Mouse (Mus musculus) right cerebral cortex, postnatal 10 days (tissue): ENCODE results near the gene Tescl.

Experiments used
- DNase-seq, 2 experiments: peaks; one replicate each; pipeline ENCODE4 v3.0.0; 2021; ENCODE audit warnings: low spot score in 2 of 2

Tescl gene

DNA sequence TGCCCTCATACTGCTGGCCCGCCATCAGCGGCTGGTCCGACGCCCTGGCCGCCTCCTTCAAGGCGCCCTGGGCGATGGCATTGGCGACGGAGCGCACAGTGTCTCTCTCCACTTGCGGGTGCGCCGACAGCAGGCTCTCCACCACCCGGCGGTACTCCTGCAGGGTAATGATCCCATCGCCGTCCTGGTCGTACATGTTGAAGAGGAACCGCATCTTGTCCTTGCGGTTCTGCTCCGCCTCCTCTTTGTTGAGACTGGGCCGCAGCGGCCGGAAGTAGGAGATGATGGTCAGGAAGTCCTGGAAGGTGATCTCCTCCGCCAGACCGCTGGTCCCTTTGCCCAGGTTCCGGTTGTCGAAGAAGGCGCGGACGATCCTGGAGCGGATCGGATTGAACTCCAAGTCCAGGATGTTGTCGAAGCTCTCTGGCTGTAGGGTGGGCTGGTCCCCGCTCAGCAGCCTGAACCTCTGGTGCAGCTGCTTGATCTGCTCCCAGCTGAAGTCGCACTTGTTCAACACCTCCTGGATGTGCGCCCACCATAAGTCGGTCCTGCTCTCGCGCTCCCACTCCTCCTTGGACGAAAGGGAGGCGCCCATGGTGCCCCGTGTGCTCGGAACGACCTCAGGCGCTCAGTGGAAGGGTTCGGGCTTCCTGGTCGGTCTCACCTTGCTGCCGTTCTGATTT lies at the start of gene Tescl:
Tescl (minus strand) TSS at position 633 of the 683 bp plus-strand sequence.
- DNase-seq = no peak

DNA sequence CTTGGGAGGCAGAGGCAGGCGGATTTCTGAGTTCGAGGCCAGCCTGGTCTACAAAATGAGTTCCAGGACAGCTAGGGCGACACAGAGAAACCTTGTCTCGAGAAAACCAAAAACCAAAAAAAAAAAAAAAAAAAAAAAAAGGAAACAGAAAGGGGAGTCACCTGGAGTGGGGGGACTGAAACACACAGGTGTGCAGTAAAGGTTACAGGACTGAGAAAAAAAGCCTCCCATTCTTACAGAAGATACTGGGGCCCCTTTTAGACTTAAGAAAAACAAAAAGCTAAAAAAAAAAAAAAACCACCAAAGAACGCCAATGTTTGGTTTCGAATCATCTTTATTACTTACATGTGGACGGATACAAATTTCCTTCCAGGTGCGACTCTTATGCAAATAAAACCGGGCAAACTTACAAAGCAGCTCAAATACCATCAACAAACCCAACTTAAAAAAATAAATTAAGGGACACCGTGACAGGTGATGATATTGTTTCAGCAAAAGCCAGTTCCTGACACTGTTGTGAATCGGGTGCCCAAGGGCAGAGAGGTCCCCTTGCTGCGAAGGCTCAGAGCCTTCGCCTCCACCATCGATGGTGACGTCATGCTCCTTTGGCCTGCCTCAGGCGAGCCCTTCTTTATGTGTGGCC lies 49.1 kb upstream of the Tescl start:
- DNase-seq = no peak

DNA sequence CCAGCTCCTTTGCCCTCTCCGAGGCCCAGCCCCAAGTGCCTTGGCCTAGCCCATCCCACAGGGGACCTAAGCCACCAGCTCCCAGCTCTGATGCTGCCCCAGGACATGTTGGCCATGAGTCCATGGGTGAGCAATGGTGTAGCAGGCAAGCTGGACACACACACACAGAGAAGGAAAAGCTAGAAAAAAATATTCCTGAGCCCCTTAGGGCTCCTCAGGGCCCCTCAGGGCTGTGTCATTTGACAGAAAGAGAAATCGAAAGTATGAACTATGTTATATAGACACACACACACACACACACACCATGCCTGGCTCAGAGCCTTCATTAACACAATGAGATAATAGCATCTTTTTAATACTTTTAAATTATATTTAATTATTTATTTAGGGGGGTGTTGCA lies 46.6 kb upstream of the Tescl start:
- DNase-seq = no peak

DNA sequence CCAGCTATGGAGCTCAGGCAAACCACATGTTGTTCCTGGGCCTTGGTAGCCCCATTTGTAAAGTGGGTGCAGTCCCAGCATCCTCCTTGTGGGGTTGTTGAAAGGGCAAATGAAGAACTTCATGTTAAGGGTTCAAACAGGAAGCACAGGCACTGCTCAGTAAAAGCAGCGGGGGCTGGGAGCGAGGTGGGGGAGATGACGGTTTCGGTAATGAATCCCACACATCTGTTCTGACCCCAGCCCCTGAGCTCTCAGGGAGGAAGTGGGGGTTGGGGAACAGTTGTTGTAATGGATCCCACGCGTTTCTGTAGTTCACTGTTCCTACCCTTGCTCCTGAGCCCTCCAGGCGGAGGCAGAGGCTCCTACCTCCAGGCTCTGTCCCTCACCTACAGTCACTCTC lies 46.2 kb upstream of the Tescl start:
- DNase-seq = no peak

DNA sequence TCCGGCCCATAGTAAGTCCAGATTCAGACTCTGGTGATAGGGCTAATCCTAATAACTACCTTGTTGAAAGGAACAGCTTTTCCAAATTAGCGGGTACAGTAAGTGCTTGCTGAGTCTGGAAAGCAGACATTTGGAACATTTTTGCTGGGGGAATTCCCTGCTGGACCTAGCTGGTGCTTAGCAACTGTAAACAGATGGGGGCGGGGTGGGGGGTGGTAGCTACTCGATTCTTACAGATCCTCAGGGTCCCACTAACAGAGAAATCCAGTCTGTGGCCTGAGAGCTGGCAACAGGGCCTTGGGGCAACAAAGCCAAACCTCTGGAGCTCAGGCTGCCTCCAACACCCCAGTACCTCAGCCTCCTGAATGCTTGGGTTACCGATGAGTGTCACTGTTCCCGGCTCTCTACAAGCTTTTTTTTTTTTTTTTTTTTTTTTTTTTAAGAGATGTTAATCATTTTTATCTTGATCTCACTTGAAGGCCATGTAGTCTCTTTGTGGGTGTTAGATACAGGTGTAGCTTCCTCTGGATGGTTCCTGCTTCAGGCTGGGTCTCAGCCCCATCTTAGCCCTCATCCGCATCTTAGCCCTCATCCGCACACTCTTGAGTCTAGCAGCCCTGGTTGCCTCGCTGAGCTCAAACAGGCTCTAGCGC lies 44.4 kb upstream of the Tescl start:
- peak in 1 of 2 experiments; percentile 20 for DNase-seq

DNA sequence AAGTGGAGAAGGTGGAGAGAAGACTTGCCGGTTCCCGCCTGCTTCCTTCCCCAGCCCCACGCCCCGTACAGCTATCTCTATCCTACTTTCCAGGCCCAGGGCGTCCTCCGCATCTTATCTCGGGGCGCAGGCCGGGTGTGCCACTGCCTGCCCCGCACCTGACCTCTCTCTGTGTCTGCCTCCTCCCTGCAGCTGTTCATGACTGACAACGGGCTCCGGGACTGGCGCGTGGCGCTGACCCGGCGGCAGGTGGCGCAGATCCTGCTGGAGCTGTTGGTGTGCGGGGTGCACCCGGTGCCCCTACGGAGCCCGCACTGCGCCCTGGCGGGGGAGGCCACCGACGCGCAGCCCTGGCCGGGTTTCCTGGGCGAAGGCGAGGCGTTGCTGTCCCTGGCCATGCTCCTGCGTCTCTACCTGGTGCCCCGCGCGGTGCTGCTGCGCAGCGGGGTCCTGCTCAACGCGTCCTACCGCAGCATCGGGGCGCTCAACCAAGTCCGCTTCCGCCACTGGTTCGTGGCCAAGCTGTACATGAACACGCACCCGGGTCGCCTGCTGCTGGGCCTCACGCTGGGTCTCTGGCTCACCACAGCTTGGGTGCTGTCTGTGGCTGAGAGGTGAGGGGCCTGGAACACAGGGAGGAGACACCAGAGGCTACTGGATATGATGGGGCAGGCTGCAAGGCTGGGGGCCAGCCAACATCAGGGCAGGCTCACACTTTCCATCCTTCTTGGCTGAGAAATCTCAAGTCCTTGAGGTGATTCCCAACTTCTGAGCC lies 43.5 kb upstream of the Tescl start:
- DNase-seq = peak in 1 of 2 experiments; percentile 30

DNA sequence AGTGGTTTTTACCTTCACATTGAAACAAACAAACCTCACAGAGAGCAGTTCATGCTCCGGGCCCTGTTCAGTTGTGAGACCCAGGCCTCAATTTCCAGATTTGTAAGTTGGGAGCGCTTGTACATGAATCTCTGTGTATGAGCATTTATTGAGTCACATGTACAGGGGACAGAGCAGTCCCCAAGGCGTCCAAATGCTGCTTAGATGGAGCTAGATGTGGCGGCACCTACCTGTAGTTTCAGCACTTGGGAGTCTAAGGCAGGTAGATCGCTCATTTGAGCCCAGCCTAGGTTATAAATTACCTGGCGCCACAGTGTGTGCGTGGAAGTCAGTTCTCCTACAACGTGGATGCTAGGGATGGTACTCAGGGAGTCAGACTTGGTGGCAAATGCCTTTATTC lies 42.7 kb upstream of the Tescl start:
- no peak for DNase-seq

DNA sequence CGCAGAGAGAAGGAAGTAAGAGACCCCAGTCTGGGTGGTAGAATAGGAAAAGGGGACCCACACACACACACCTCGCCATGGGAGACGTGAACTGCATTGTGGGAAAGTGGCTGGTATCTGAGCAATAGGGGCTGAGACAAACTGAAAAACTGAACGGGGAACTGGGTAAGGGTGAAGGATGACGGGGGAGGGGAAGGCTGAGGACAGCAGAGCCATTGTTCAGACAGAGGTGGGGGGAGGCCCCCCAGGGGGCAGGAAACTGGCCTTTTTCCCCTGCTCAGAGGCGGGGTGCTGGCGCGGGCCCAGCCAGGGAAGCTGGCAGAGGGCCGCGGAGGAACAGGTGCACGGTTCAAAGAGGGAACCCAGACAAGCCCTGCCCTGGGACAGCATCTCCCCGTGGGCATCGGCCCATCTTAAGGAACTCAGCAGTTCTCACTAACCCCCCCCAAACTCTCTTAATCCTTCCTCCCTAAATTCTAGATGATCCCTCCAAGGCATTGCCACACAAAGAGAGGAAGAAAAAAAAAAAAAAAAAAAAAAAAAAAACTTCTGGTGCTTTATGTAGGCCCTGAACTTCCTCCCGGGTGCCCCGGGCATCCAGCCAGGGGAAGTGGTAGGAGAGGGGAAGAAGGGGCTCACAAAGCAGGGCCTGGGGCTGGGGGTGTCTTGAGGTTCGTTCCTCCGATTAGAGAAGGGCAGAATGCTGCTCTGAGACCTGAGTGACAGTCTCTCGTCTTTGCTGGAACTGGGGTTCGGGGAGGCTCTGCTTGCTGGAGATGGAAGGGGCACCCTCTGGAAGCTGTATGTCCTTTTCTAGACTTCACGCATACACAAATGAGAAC lies 40.0 kb upstream of the Tescl start:
- DNase-seq = peak; percentile 67 to 79

DNA sequence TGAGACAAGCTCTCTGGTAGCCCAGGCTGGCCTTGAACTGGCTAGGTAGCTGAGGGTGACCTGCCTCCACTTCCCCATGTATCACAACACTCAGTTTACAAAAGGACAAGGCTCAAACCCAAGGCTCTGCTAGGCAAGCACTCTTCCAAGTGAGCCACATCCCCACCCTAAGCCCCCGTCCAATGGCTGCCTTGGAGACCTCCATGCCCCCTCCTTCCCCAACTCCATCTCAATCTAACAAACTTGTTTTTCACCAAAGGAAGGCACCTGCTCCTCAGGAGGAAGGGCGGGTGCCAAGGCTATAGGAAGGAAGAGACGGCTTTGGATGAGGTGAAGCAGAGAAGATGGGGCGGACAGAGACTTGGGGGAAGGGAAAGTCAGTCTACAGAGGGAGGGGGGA lies 39.0 kb upstream of the Tescl start:
- no peak for DNase-seq

DNA sequence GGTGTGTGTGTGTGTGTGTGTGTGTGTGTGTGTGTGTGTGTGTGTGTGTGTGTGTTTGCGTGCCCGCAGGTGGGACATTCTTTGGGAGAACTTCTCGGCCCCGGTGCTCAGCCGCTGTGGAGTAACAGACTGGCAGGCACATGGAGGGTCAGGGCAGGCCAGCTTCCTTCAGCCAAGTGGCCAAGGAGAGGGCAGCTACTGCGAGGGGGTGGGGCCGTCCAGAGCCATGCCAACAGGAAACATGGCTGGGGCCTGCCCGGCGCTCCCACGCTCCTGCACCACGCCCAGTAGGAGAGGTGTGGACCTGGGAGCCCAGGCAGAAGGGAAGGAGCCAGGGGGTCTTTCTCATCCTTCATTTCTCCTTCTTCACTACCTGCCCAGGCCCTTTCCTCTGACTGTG lies 38.6 kb upstream of the Tescl start:
- DNase-seq = no peak

DNA sequence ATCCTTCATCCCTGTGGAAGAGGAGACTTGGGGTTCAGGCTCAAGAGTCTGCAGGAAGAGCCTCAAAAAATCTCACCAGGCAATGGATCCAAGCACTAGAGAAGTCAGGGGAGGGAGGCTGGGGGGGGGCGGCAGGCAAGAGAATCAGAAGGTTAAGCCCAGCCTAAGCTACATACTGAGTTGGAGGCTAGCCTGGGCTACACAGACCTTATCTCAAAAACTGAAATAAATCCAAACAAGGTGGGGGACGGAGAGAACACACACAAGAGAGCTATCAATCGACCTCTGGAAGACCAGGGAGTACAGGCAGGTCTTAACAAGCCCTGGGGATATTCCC lies 38.0 kb upstream of the Tescl start:
- no peak for DNase-seq

DNA sequence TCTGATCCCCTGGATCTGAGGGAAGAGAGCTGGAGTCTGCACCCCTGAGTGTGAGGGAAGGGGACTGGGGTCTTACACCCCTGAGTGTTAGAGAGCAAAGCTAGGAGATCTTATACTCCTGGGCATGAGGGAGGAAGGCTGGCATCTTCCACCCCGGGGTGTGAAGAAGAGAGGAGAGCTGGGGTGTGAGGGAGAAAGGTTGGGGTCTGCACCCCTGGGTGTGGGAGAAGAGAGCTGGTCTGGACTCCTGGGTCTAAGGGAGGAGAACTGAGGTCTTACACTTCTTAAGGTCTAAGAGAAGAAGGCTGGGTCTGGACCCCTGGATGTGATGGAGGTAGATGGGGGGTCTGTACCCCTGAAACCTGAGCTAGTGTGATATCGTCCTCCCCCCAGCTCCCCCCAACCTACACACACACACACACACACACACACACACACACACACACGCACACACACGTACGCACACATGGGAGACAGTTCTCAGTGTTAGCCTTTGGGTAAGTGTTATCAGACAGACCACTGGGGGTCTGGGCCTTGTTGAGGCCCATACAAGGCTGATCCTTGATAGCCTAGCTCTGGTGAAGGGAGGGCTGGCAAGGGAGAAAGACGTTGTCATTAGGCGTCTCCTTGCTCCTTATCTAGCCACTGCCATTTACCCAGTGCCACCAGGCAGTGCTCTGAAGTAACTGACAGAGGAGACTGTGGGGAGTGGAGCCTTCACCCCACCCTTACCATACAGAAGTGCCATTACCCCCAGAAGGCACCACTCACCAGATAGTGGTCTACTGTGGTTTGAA lies 37.5 kb upstream of the Tescl start:
- no peak for DNase-seq

DNA sequence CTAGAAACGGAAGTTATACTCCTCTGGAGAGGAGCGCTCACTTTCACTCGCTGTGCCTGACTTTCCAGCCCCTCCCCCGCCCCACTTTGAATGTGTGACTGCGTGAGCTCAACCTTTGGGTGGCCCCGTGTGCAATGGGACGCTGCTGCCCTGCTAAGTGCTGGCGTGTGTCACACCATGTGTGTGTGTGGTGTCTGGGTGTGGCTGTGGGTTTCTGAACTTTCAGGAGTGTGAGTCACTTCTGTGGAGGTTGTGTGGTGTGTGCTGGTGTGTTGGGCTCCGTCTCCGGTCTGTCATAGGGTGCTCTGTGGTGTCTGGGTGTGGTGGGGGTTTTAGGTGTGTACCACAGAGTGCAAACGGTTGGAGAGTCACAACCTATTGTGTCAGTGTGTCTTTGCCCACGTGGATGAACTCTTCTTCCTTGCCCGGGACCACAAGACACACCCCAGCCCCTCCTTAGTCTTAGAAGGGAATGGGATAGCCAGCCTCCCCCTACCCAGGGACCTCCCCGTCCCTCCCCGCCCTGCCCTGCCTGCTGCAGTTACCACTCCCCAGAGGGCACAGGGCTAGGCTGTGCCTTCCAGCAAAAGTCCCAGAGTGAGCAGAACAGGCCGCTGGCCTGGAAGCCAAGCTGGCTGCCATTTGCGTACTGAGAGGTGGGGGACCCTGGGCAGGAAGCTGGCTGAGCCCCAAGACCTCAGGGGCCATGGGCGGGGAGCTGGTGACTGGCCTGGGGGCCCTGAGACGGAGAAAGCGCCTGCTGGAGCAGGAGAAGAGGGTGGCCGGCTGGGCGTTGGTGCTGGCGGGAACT lies 36.2 kb upstream of the Tescl start, which contains the start of gene Kcnn4:
Kcnn4 (plus strand) TSS at position 533 of the 811 bp plus-strand sequence.
- no peak for DNase-seq

DNA sequence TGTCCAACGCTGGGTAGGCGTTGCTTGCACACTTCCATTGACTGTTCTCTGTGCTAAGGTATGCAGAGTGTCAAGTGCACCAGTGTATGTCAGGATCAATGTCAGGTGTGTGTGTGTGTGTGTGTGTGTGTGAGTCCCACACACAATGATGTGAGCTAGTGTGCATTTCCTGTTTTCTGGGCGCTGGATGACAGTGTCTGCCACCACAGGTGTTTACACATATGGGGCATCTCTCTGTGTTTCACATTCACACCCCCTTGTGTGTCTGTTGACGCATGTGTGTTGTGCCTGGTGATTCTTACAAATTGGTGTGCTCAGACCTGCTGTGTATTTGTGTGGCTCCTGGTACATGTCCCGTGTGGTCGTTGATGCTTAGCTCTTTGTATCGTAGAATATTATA lies 35.2 kb upstream of the Tescl start:
- no peak for DNase-seq

DNA sequence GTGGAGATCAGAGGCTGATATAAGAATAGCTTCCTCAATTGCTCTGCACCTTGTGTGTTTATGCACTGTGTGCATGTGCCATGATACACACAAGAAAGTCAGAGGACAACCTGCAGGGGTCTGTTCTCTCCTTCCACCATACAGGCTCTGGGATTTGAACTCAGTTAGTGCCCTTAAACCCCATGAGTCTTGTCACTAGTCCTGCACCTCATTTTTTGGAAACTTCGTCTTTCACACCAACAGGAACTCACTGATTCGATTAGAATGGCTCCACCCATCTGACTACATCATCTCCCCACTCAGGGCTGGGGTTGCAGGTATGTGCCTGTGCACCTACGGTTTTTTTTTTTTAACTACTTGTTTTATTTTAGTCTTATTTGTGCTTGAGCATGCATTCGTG lies 34.5 kb upstream of the Tescl start:
- no peak for DNase-seq

DNA sequence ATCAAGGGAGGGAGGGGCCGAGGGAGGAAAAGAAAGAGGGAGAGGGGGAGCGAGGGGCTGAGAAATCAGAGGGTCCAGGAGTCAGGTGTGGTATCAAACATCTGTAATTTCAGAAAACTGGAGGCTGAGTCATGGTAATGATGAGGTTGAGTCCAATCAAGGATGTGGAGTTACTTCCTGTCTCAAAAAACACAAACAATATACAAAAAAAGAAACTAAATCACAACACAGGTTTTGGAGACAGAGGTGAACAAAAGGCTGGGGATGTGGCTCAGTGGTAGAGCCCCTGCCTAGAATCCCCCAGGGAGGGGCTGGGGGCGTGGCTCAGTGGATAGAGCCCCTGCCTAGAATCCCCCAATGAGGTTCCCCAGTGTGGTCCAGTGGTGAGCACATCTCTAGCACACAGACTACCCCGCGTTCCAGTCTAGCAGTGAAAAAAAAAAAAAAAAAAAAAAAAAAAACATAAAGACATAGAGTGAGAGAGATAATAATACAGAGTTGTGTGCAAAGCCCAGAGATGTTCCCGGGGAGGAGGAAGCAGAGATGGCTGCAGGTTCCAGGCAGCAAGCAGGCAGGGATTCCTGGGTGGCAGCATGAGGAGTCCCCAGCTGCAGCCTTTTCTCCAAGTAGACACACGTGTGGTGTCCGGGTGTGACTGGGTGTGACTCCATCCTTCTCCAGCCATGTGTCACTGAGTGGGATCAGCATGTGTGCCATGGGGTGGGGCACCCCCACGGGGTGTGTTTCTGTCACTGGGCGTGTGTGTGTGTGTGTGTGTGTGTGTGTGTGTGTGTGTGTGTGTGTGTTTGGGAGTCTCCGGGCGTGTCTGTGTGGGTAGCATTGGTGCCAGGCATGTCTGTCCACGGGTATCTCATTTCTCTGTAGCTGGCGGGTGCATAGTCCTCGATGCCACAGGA lies 33.2 kb upstream of the Tescl start:
- DNase-seq = no peak

DNA sequence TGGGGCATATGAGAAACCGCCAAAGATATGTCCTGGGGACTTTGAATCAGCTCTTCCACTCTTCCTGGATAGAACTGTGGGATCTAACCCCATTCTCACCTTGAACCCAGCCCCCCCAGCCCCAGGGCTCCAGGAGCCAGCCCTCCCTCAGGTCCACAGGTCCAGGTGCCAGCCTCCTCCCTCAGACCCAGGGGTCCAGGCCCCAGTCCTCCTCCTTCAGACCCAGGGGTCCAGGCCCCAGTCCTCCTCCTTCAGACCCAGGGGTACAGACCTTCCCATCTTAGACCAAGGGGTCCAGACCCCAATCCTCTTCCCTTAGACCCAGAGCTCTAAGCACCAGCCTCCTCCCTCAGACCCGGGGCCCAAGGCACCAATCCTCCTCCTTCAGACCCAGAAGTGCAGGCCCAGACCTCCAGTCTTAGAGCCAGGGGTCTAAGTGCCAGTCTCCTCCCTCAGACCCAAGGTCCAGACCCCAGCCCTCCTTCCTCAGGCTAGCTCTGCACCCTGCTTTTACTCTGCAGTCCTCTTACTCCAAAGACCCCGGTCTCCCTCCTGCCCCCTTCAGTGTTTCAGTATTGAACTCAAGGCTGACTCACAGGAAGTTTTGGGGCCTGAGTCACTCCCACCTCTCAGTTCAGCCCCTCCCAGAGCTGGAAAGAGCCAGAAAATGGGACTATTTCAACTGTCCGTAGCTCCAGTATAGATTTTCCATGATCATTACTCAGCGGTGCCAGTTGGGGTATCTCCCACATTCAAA lies 31.7 kb upstream of the Tescl start:
- DNase-seq = no peak

DNA sequence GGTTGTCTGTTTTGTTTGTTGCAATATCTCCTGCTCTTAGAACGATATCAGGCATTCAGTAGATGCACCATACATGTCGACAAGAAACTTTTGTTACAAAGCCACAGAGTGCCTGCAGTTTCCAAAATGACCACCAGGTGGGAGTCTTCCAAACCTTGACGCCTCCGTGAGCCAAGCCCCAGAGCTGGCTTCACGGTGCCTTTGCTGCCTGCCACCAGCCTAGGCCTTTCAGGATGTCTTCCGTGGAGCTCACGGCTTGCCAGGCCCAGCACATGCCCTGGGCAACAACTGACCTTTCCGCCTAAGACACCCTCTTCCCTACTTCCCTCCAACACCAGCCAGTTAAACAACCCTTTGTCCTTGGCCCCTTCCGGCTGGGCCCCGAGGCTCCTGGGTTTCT lies 31.1 kb upstream of the Tescl start:
- DNase-seq = peak; percentile 86 to 91
